Mouse (Mus musculus): Measurements from ENCODE around the gene Tmem189.
A peak's percentile ranks its signal among the peaks of the same experiment; 100 is the strongest.
"Not testable (repeated sequence)": the region's sequence is repeated elsewhere in the genome, so short reads cannot be mapped to it uniquely, and the experiment has no call there.

Gene Tmem189

GRCm38 (mm10) chr2:167651622-167652021 is 38.0 kb downstream of the Tmem189 start:
- no peak for DNase-seq (ENCODE audit: low spot score)

- DNase-seq (ENCODE audit: low spot score) = no peak
Observed at GRCm38 (mm10) chr2:167649290-167650032, 40.2 kb downstream of the Tmem189 start.

- DNase-seq (ENCODE audit: low spot score) = no peak
Observed at GRCm38 (mm10) chr2:167646411-167646810, 43.2 kb downstream of the Tmem189 start.

GRCm38 (mm10) chr2:167643356-167644052 is 46.1 kb downstream of the Tmem189 start:
- not testable (repeated sequence) for DNase-seq (ENCODE audit: low spot score)

- DNase-seq (ENCODE audit: low spot score) = no peak
Observed at GRCm38 (mm10) chr2:167642164-167642563, 47.5 kb downstream of the Tmem189 start.

GRCm38 (mm10) chr2:167641337-167641736 is 48.3 kb downstream of the Tmem189 start:
- DNase-seq (ENCODE audit: low spot score) = peak; percentile 58

GRCm38 (mm10) chr2:167640279-167640678 is 49.3 kb downstream of the Tmem189 start:
- no peak for DNase-seq (ENCODE audit: low spot score)

- no peak for DNase-seq (ENCODE audit: low spot score)
Observed at GRCm38 (mm10) chr2:167634865-167635512, 54.6 kb downstream of the Tmem189 start.

GRCm38 (mm10) chr2:167634338-167634770 is 55.3 kb downstream of the Tmem189 start:
- DNase-seq (ENCODE audit: low spot score) = peak; percentile 100

GRCm38 (mm10) chr2:167633537-167633872 is 56.1 kb downstream of the Tmem189 start:
- DNase-seq (ENCODE audit: low spot score) = no peak

- DNase-seq (ENCODE audit: low spot score) = no peak
Observed at GRCm38 (mm10) chr2:167632731-167633536, 56.7 kb downstream of the Tmem189 start.

GRCm38 (mm10) chr2:167631591-167632448 is 57.8 kb downstream of the Tmem189 start, which contains the start of gene Ube2v1:
Ube2v1 (minus strand) TSS chr2:167632095.
- peak; percentile 98 for DNase-seq (ENCODE audit: low spot score)

- no peak for DNase-seq (ENCODE audit: low spot score)
Observed at GRCm38 (mm10) chr2:167631181-167631590, 58.4 kb downstream of the Tmem189 start.

GRCm38 (mm10) chr2:167630421-167630820 is 59.2 kb downstream of the Tmem189 start:
- DNase-seq (ENCODE audit: low spot score) = no peak

- no peak for DNase-seq (ENCODE audit: low spot score)
Observed at GRCm38 (mm10) chr2:167629665-167630209, 59.9 kb downstream of the Tmem189 start.

- peak; percentile 60 for DNase-seq (ENCODE audit: low spot score)
Observed at GRCm38 (mm10) chr2:167628872-167629271, 60.8 kb downstream of the Tmem189 start.

GRCm38 (mm10) chr2:167627019-167627418 is 62.6 kb downstream of the Tmem189 start:
- DNase-seq (ENCODE audit: low spot score) = no peak

- DNase-seq (ENCODE audit: low spot score) = no peak
Observed at GRCm38 (mm10) chr2:167625670-167626069, 64.0 kb downstream of the Tmem189 start.

GRCm38 (mm10) chr2:167624368-167625075 is 65.1 kb downstream of the Tmem189 start:
- DNase-seq (ENCODE audit: low spot score) = no peak

- no peak for DNase-seq (ENCODE audit: low spot score)
Observed at GRCm38 (mm10) chr2:167622965-167623364, 66.7 kb downstream of the Tmem189 start.
